In genomic region chr11:120598283-120598989, GRCm38 (mm10) we compare ENCODE assay signal across 8 mouse cellular contexts. TPM values are rescaled to one million over a fixed set of nuclear protein-coding genes. Genes with fewer than 3 reads are reported as not detected.
DNase-seq lines count a peak whose midpoint lies in the region; ATAC-seq and TF ChIP-seq lines count a peak whose summit lies in the region.

Alyref (minus strand) TSS chr11:120598365.
Anapc11 (plus strand) TSS chr11:120598421.

- peak; percentile 96 for ATAC-seq in cerebellum, adult (ENCODE audit: insufficient number of reproducible peaks, low FRiP score, low TSS enrichment)
- ATAC-seq in forebrain, embryonic 13.5 days = peak; percentile 99
- ATAC-seq in liver, postnatal 0 days = peak; percentile 98
- ATAC-seq in neural tube, embryonic 14.5 days (ENCODE audit: low read depth) = peak; percentile 98

- TF ChIP-seq CTCF in ES-Bruce4 (IDR thresholded peaks at IDR 0.05; ENCODE audit: low read depth, low read length) = no peak
- TF ChIP-seq CTCF in liver, postnatal 0 days (IDR thresholded peaks at IDR 0.05; ENCODE audit: low read depth) = no peak

- H3K36me3 ChIP-seq in ES-Bruce4 (ENCODE audit: control insufficient read depth, insufficient read depth, low read length, poor library complexity, severe bottlenecking) = peaks cover 51% of the 10 kb centered on the region
- peaks cover 63% of the 10 kb centered on the region for H3K36me3 ChIP-seq in forebrain, embryonic 13.5 days (ENCODE audit: poor library complexity, severe bottlenecking)
- H3K36me3 ChIP-seq in liver, postnatal 0 days (replicated peaks; ENCODE audit: insufficient read depth, low read length) = peaks cover 43% of the 10 kb centered on the region
- peaks cover 47% of the 10 kb centered on the region for H3K36me3 ChIP-seq in neural tube, embryonic 14.5 days (ENCODE audit: control insufficient read depth, insufficient read depth, low read length)

- TF ChIP-seq EP300 in ES-Bruce4 (IDR thresholded peaks at IDR 0.05; ENCODE audit: insufficient read depth, low read depth, low read length) = 0 out of 2 replicates have a peak, but pooled peaks have one; percentile 42
- TF ChIP-seq EP300 in liver, postnatal 0 days (IDR thresholded peaks at IDR 0.05; ENCODE audit: low read depth) = no peak

- peak; percentile 22 for TF ChIP-seq POLR2A in ES-Bruce4 (IDR thresholded peaks at IDR 0.05; ENCODE audit: insufficient read depth, low read length)

- H3K27me3 ChIP-seq in ES-Bruce4 (ENCODE audit: control insufficient read depth, insufficient read depth, low read length, poor library complexity, severe bottlenecking) = no peaks in the 10 kb centered on the region
- H3K27me3 ChIP-seq in forebrain, embryonic 13.5 days = no peaks in the 10 kb centered on the region
- H3K27me3 ChIP-seq in liver, postnatal 0 days (ENCODE audit: insufficient read depth, low read length) = no peaks in the 10 kb centered on the region
- H3K27me3 ChIP-seq in neural tube, embryonic 14.5 days (ENCODE audit: control insufficient read depth, insufficient read depth, low read length) = no peaks in the 10 kb centered on the region

- peak within 1 kb of the TSS; percentile 97 for H3K4me2 ChIP-seq in forebrain, embryonic 13.5 days
- H3K4me2 ChIP-seq in liver, postnatal 0 days (ENCODE audit: low read depth, low read length) = peak within 1 kb of the TSS; percentile 82
- H3K4me2 ChIP-seq in neural tube, embryonic 14.5 days (ENCODE audit: low read depth, low read length) = peak within 1 kb of the TSS; percentile 97

- peak within 1 kb of the TSS; percentile 61 for H3K27ac ChIP-seq in ES-Bruce4 (ENCODE audit: insufficient read depth, low read length)
- H3K27ac ChIP-seq in forebrain, embryonic 13.5 days = peak within 1 kb of the TSS; percentile 87
- H3K27ac ChIP-seq in liver, postnatal 0 days (ENCODE audit: low read depth) = peak within 1 kb of the TSS; percentile 95
- H3K27ac ChIP-seq in neural tube, embryonic 14.5 days (ENCODE audit: low read depth, low read length) = peak within 1 kb of the TSS; percentile 87

- H3K4me1 ChIP-seq in ES-Bruce4 (ENCODE audit: control insufficient read depth, insufficient read depth, low read length) = peaks cover 1% of the 10 kb centered on the region
- H3K4me1 ChIP-seq in forebrain, embryonic 13.5 days = peaks cover 33% of the 10 kb centered on the region
- H3K4me1 ChIP-seq in liver, postnatal 0 days (ENCODE audit: insufficient read depth) = peaks cover 32% of the 10 kb centered on the region
- peaks cover 13% of the 10 kb centered on the region for H3K4me1 ChIP-seq in neural tube, embryonic 14.5 days (ENCODE audit: control insufficient read depth, insufficient read depth, low read length)

- DNase-seq in heart, postnatal 10 days = peak; percentile 96
- DNase-seq in large intestine, adult 2 months (ENCODE audit: low read depth, low spot score) = peak; percentile 71
- peak; percentile 97 for DNase-seq in liver, postnatal 0 days
- peak; percentile 95 for DNase-seq in testis, postnatal 10 days (ENCODE audit: low spot score)

- peak within 1 kb of the TSS; percentile 97 for H3K9ac ChIP-seq in ES-Bruce4 (ENCODE audit: low read depth, poor library complexity, severe bottlenecking)
- peak within 1 kb of the TSS; percentile 99 for H3K9ac ChIP-seq in forebrain, embryonic 13.5 days
- H3K9ac ChIP-seq in liver, postnatal 0 days (replicated peaks) = peak within 1 kb of the TSS; percentile 97
- peak within 1 kb of the TSS; percentile 99 for H3K9ac ChIP-seq in neural tube, embryonic 14.5 days (replicated peaks; ENCODE audit: low read depth, low read length)

- under 1% methylated on average over 68 of the region's 88 CpGs for WGBS in forebrain, embryonic 13.5 days
- WGBS in large intestine, adult 2 months = 1% methylated on average over 87 of the region's 88 CpGs
- WGBS in liver, postnatal 0 days (ENCODE audit: insufficient replicate concordance) = 1% methylated on average over 59 of the region's 88 CpGs
- under 1% methylated on average over 87 of the region's 88 CpGs for WGBS in neural tube, embryonic 14.5 days

- H3K9me3 ChIP-seq in ES-Bruce4 (replicated peaks; ENCODE audit: control insufficient read depth, insufficient read depth, low read length, poor library complexity, severe bottlenecking) = no peaks in the 10 kb centered on the region
- no peaks in the 10 kb centered on the region for H3K9me3 ChIP-seq in forebrain, embryonic 13.5 days (replicated peaks)
- H3K9me3 ChIP-seq in liver, postnatal 0 days (ENCODE audit: low read length) = no peaks in the 10 kb centered on the region
- H3K9me3 ChIP-seq in neural tube, embryonic 14.5 days (ENCODE audit: control insufficient read depth, low read length) = no peaks in the 10 kb centered on the region

- intact Hi-C loops in heart, postnatal 10 days (cut with DNase I) = loop anchor here (2.0 kb wide), 1 partner anchor 16 kb away; no protein-coding TSS in a partner anchor

- peak within 1 kb of the TSS; percentile 97 for H3K4me3 ChIP-seq in ES-Bruce4 (ENCODE audit: low read depth, low read length)
- H3K4me3 ChIP-seq in forebrain, embryonic 13.5 days = peak within 1 kb of the TSS; percentile 100
- peak within 1 kb of the TSS; percentile 93 for H3K4me3 ChIP-seq in liver, postnatal 0 days (ENCODE audit: low read depth, low read length)
- H3K4me3 ChIP-seq in neural tube, embryonic 14.5 days (ENCODE audit: low read depth, low read length) = peak within 1 kb of the TSS; percentile 95

RNA-seq across cellular contexts. Expression of gene Alyref, which starts in this region (rescaled TPM):
- polyA plus RNA-seq in ES-Bruce4 (2011; ENCODE audit: insufficient read depth, insufficient read length, low read depth, missing spikeins) = 229 and 242 TPM in 2 replicates
- 420 and 488 TPM in 2 replicates for polyA plus RNA-seq in forebrain, embryonic 13.5 days (2015; fragmentation: Nextera tagmentation; extraction: Ambion mirVana)
- total RNA-seq in heart, postnatal 10 days (2021) = 10 to 100 TPM; 86.1 to 88.3 TPM
- 45.9 and 54.0 TPM in 2 replicates for polyA plus RNA-seq in large intestine, adult 2 months (2012; rRNA removed)
- polyA plus RNA-seq in liver, postnatal 0 days (2015; fragmentation: Nextera tagmentation; extraction: Ambion mirVana) = 162 and 168 TPM in 2 replicates
- polyA plus RNA-seq in neural tube, embryonic 14.5 days (2014; fragmentation: Nextera tagmentation; extraction: Ambion mirVana) = 191 and 222 TPM in 2 replicates

RNA-seq across cellular contexts. Expression of gene Anapc11, which starts in this region (rescaled TPM):
- polyA plus RNA-seq in ES-Bruce4 (2011; ENCODE audit: insufficient read depth, insufficient read length, low read depth, missing spikeins) = 84.0 and 100 TPM in 2 replicates
- 204 and 211 TPM in 2 replicates for polyA plus RNA-seq in forebrain, embryonic 13.5 days (2015; fragmentation: Nextera tagmentation; extraction: Ambion mirVana)
- total RNA-seq in heart, postnatal 10 days (2021) = 100 to 1,000 TPM in 1 of 2 experiments, 10 to 100 TPM in 1; 95.1 to 105 TPM
- polyA plus RNA-seq in large intestine, adult 2 months (2012; rRNA removed) = 84.8 and 85.4 TPM in 2 replicates
- polyA plus RNA-seq in liver, postnatal 0 days (2015; fragmentation: Nextera tagmentation; extraction: Ambion mirVana) = 46.1 and 47.5 TPM in 2 replicates
- polyA plus RNA-seq in neural tube, embryonic 14.5 days (2014; fragmentation: Nextera tagmentation; extraction: Ambion mirVana) = 209 and 236 TPM in 2 replicates

Comparison
In these comparisons a context has a peak if more than half of its experiments do, and no peak if none do; other contexts are left out.
1. Peak in every context shown above with its lines: DNase-seq, ATAC-seq, H3K4me3 ChIP-seq and H3K27ac ChIP-seq.